Mouse (Mus musculus) CD8-positive naive resting alpha-beta T cell, adult 2 months (primary cell): ENCODE data around the gene Olfr911-ps1.

Experiments used
- DNase-seq, 2 experiments: peaks; one replicate each; pipeline ENCODE4 v3.0.0; 2022; ENCODE audit warnings: low read depth in 2 of 2, low spot score in 2 of 2

The Olfr911-ps1 gene

GRCm38 (mm10) chr9:38521280-38521679 lies at the start of gene Olfr911-ps1:
Gene Olfr911-ps1, plus strand, starts transcription at chr9:38521580.
- no peak for DNase-seq

GRCm38 (mm10) chr9:38486785-38487184 lies 34.6 kb upstream of the Olfr911-ps1 start, which contains the start of gene Olfr906:
Gene Olfr906, plus strand, starts transcription at chr9:38487085.
- no peak for DNase-seq

GRCm38 (mm10) chr9:38495501-38495900 lies 25.9 kb upstream of the Olfr911-ps1 start, which contains the start of gene Olfr907:
Gene Olfr907, plus strand, starts transcription at chr9:38495801.
- DNase-seq: no peak

GRCm38 (mm10) chr9:38512353-38512752 lies 9.0 kb upstream of the Olfr911-ps1 start:
- no peak for DNase-seq

- no peak for DNase-seq
These were observed 16.2 kb downstream of the Olfr911-ps1 start, which contains the start of gene Olfr910 for GRCm38 (mm10) chr9:38537549-38537948. Gene Olfr910, plus strand, starts transcription at chr9:38537849.
